Mouse (Mus musculus) heart, postnatal 0 days (tissue): ENCODE results near the gene Pgrmc2. TPM values are rescaled to one million over a fixed set of nuclear protein-coding genes. Genes with fewer than 3 reads are reported as not detected.

Source experiments
- ATAC-seq: fragments of 200-750 bp; cut with Nextera tagmentation; 2 replicates; pipeline ENCODE4 v1.8.0; 2017; ENCODE audit warnings: low read depth, moderate number of reproducible peaks, moderate library complexity; ENCODE audit not compliant: insufficient read depth
- DNase-seq: peaks from one replicate; pipeline ENCODE4 v3.0.0-alpha.2; 2016; ENCODE audit warnings: low spot score
- H3K27ac ChIP-seq: fragments of 300-500 bp; sonication (generic); 2 replicates; pipeline ENCODE4 v1.5.1; 2014; ENCODE audit warnings: low read depth, mild to moderate bottlenecking
- H3K27me3 ChIP-seq: fragments of 300-500 bp; sonication (generic); 2 replicates; pipeline ENCODE4 v1.6.1; 2014; ENCODE audit warnings: low read length, mixed read lengths; ENCODE audit not compliant: control insufficient read depth, insufficient read depth
- H3K36me3 ChIP-seq: fragments of 300-500 bp; sonication (generic); replicated peaks from 2 replicates; pipeline ENCODE4 v1.6.1; 2014; ENCODE audit warnings: low read length, mixed read lengths; ENCODE audit not compliant: control insufficient read depth, insufficient read depth
- H3K4me1 ChIP-seq: fragments of 300-500 bp; sonication (generic); 2 replicates; pipeline ENCODE4 v1.6.1; 2014; ENCODE audit warnings: antibody characterized with exemption; ENCODE audit not compliant: control insufficient read depth, insufficient read depth
- H3K4me2 ChIP-seq: fragments of 300-500 bp; sonication (generic); 2 replicates; pipeline ENCODE4 v1.6.1; 2014; ENCODE audit warnings: low read depth, mild to moderate bottlenecking, low read length, moderate library complexity
- H3K4me3 ChIP-seq: fragments of 300-500 bp; sonication (generic); 2 replicates; pipeline ENCODE4 v1.5.1; 2014; ENCODE audit warnings: low read depth, low read length
- H3K9ac ChIP-seq: fragments of 300-500 bp; sonication (generic); replicated peaks from 2 replicates; pipeline ENCODE4 v1.6.1; 2014; ENCODE audit warnings: low read depth, low read length, mixed read lengths
- H3K9me3 ChIP-seq: fragments of 300-500 bp; sonication (generic); replicated peaks from 2 replicates; pipeline ENCODE4 v1.6.1; 2016; ENCODE audit warnings: low read length; ENCODE audit not compliant: control insufficient read depth
- CTCF ChIP-seq: IDR thresholded peaks from 2 replicates; pipeline ENCODE4 v1.5.1; 2016; ENCODE audit warnings: antibody characterized with exemption, control low read depth, low read depth
- EP300 ChIP-seq: IDR thresholded peaks from 2 replicates; pipeline ENCODE4 v1.6.1; 2016; ENCODE audit warnings: antibody characterized with exemption, low read depth
- WGBS: fragments of 180-500 bp; shearing (Covaris S2); extraction: QIAGEN DNeasy Blood & Tissue Kit; methylation state at CpG from one replicate; pipeline ENCODE4 v1.1.7; 2014; 5-methylcytosine and 5-hydroxymethylcytosine counted together
- polyA plus RNA-seq: library from polyadenylated mRNA; unstranded; fragments of >200 nt; fragmentation: Nextera tagmentation; extraction: Ambion mirVana; gene quantifications from 2 replicates; pipeline ENCODE4 v1.2.1, GENCODE M21; 2015
- total RNA-seq: library from RNA; depleted of rRNA; stranded (reverse); fragments of >200 nt; gene quantifications from 2 replicates; pipeline ENCODE4 v1.2.3, GENCODE M21; 2014; ENCODE audit warnings: low replicate concordance; rRNA removed

Pgrmc2 gene
- total and polyA plus RNA-seq, 2 experiments from 2014 or later, result 18.4 to 29.5 TPM

- WGBS, result 80% methylated on average over 3 of the region's 3 CpGs
- Histone ChIP-seq H3K4me1 (no peaks in the 10 kb centered on the region), H3K4me2 (no peak overlapping the region), H3K27me3 (no peaks in the 10 kb centered on the region), H3K9ac (no peak overlapping the region), H3K36me3 (no peaks in the 10 kb centered on the region), H3K9me3 (no peaks in the 10 kb centered on the region), H3K27ac (no peak overlapping the region), H3K4me3 (no peak overlapping the region)
- ATAC-seq (no peak), DNase-seq (no peak)
- TF ChIP-seq EP300 (no peak), CTCF (no peak)
Measured at GRCm38 (mm10) chr3:41018022-41018608, 64.7 kb downstream of the Pgrmc2 start.

Other genes with a start within 250 kb of the Pgrmc2 start
- 18.6 and 21.1 TPM in 2 replicates for gene Mfsd8, start 236.2 kb downstream of the Pgrmc2 start, total RNA-seq
- 7.1 and 7.7 TPM in 2 replicates for gene Mfsd8, start 236.2 kb downstream of the Pgrmc2 start, polyA plus RNA-seq
- 22.9 and 31.2 TPM in 2 replicates for gene Abhd18, start 236.1 kb downstream of the Pgrmc2 start, total RNA-seq
- gene Abhd18, start 236.1 kb downstream of the Pgrmc2 start, polyA plus RNA-seq, result 24.5 and 33.6 TPM in 2 replicates
- not detected in 2 replicates for gene 1700034I23Rik, start 180.5 kb downstream of the Pgrmc2 start, total RNA-seq
- gene 1700034I23Rik, start 180.5 kb downstream of the Pgrmc2 start, polyA plus RNA-seq, result 0.11 TPM in 2 replicates
- gene Larp1b, start 133.2 kb downstream of the Pgrmc2 start, total RNA-seq, result 20.7 and 37.9 TPM in 2 replicates
- 33.2 and 35.4 TPM in 2 replicates for gene Larp1b, start 133.2 kb downstream of the Pgrmc2 start, polyA plus RNA-seq